Mouse (Mus musculus) ovary, adult 2 months (tissue): Measurements from ENCODE around the gene Mettl27. TPM values are rescaled to one million over a fixed set of nuclear protein-coding genes. Genes with fewer than 3 reads are reported as not detected.

Experiments
- polyA plus RNA-seq: library from polyadenylated mRNA; depleted of rRNA; stranded (reverse); fragments of >200 nt; gene quantifications from 2 replicates; pipeline ENCODE4 v1.2.3, GENCODE M21; 2012; rRNA removed

Mettl27 gene
- 38.6 and 44.7 TPM in 2 replicates for polyA plus RNA-seq

DNA sequence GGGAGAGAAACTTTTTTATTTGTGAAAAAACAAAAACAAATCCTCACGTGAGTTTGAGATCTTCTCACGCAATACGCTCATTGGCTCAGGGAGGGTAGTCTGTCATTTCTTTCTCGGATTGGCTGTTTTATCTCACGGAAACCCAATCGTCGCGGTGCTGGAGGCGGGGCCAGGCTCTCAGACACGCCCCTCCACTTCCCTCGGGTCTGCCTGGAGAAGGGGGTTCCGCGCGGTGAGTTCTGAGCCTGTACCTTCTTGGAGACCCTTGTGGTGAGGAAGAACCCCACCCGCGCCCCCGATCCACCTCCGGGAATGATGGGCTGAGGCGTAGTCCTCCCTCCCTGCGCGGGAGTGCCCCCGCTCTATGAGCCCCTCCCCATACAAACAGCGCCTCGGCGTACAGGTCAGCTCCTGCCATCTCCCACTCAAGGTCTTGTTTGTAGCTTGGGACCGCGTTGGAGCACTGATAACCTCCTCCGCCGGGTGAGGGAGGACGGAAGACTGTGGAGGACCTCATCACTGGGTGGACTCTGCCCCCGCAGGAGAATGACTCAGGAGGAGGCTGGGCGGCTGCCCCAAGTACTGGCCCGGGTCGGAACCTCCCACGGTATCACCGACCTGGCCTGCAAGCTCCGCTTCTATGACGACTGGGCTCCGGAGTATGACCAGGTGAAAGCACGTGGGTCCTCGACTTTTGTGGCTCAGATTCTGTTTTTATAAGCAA is at the start of gene Mettl27:
TSS of gene Mettl27 (plus strand) at position 190 of the 724 bp plus-strand sequence.

DNA sequence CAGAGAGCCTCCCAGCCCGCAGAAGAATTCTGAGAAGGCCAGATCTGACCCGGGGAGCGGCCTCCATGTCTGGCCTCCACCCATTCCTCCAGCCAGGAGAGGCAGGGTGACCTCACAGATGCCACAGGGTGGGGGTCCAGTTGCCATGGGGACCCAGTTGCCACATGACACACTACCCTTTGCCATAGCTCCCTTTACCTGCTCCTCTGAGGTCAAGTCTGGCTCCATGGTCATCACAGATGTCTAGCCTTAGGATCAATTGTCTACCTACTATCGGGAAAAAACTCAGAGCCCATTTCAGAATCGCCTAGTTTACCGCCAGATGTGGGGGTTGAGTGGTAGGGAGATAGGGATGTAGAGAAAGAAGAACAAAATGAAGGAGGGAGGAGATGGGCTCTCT is 25.5 kb upstream of the Mettl27 start, which contains the start of gene Tmem270:
TSS of gene Tmem270 (minus strand) at position 101 of the 400 bp plus-strand sequence.

DNA sequence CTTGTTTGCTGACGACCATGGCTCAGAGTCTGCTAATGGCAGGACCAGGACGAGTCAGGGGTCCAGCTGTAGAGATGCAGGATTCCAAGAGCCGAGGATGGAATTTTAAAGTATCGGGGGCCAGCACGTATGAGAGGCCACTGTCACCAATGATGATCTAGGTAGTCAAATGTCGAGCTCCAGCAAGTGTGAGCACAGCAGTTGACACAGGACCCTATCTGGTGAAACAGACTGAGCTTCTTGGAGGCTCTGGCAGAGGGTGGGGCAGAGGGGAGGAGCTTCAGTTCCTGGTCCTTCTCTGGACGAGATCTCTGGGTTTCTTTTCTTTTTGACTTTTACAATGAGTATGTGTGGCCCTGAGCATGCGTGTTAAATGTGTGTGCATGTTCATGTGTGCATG is 16.9 kb upstream of the Mettl27 start, which contains the start of gene Cldn13:
TSS of gene Cldn13 (minus strand) at position 216 of the 400 bp plus-strand sequence.

GRCm38 (mm10) chr5:134946857-134947255 is 14.7 kb downstream of the Mettl27 start, which contains the start of gene Cldn4:
Gene Cldn4, minus strand, starts transcription at chr5:134946934.

DNA sequence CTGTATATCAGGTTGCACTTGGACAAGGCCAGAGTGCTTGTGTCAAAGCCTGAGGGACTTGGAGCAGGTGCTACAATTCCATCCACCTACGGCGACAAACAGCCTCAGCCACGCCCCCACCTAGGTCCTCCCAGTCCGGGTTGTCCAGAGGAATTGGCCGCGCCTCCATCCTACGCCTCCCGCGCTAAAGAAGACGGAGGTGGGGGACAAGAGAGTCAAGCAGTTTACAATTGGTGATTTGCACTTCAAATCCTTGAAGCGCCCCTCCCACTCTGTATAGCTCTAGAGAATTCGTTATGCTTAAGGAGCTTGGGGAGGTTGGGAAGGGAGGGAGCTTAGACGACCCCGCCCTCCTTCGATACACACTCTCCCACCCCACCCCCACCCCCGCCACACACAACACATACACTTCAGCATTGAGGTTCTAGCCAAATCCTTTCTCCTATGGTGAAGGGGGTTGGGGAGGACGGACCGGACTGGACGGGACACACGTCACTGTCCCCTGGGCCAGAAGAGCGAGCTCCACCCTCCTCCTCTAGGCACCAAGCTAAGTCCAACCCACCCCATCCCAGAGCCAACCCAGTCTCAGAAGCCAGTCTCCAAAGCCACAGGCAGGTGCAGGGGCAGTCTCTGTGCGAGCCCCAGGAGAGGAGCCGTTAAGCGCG is 53.6 kb downstream of the Mettl27 start, which contains the start of gene Cldn3:
TSS of gene Cldn3 (plus strand) at position 582 of the 665 bp plus-strand sequence.

Other genes with a start within 250 kb of the Mettl27 start
- 26.1 TPM in 2 replicates for gene Limk1, start 243.8 kb upstream of the Mettl27 start, polyA plus RNA-seq
- 62.6 and 80.0 TPM in 2 replicates for gene Eln, start 185.0 kb upstream of the Mettl27 start, polyA plus RNA-seq
- not detected in 2 replicates for gene Tmem270, start 25.6 kb upstream of the Mettl27 start, polyA plus RNA-seq
- not detected in 2 replicates for gene Cldn13, start 16.8 kb upstream of the Mettl27 start, polyA plus RNA-seq
- 10.5 and 19.4 TPM in 2 replicates for gene Cldn4, start 14.6 kb downstream of the Mettl27 start, polyA plus RNA-seq
- gene Cldn3, start 53.8 kb downstream of the Mettl27 start, polyA plus RNA-seq: 281 and 314 TPM in 2 replicates
- gene Abhd11, start 76.8 kb downstream of the Mettl27 start, polyA plus RNA-seq: 81.8 and 102 TPM in 2 replicates
- gene Stx1a, start 91.1 kb downstream of the Mettl27 start, polyA plus RNA-seq: 42.2 and 42.8 TPM in 2 replicates
- gene Dnajc30, start 131.8 kb downstream of the Mettl27 start, polyA plus RNA-seq: 48.1 and 52.7 TPM in 2 replicates
- gene Bud23, start 132.6 kb downstream of the Mettl27 start, polyA plus RNA-seq: 85.1 and 92.0 TPM in 2 replicates
- 17.6 and 25.3 TPM in 2 replicates for gene Vps37d, start 145.9 kb downstream of the Mettl27 start, polyA plus RNA-seq
- gene Mlxipl, start 157.5 kb downstream of the Mettl27 start, polyA plus RNA-seq: 36.1 and 54.1 TPM in 2 replicates
- gene Tbl2, start 217.3 kb downstream of the Mettl27 start, polyA plus RNA-seq: 11.3 and 12.1 TPM in 2 replicates
- gene Bcl7b, start 235.9 kb downstream of the Mettl27 start, polyA plus RNA-seq: 32.5 and 37.0 TPM in 2 replicates